Mouse (Mus musculus) thymus, postnatal 10 days (tissue): Measurements from ENCODE around the gene Pla2g7.
"Not testable (repeated sequence)": the region's sequence is repeated elsewhere in the genome, so short reads cannot be mapped to it uniquely, and the experiment has no call there.

Experiments used
- DNase-seq, 2 experiments: peaks; one replicate each; pipeline ENCODE4 v3.0.0; 2021; ENCODE audit warnings: low spot score in 2 of 2

Pla2g7 gene

GRCm38 (mm10) chr17:43567992-43568888 is at the start of gene Pla2g7:
Gene Pla2g7 (plus strand): TSS chr17:43568098.
- no peak for DNase-seq

DNA sequence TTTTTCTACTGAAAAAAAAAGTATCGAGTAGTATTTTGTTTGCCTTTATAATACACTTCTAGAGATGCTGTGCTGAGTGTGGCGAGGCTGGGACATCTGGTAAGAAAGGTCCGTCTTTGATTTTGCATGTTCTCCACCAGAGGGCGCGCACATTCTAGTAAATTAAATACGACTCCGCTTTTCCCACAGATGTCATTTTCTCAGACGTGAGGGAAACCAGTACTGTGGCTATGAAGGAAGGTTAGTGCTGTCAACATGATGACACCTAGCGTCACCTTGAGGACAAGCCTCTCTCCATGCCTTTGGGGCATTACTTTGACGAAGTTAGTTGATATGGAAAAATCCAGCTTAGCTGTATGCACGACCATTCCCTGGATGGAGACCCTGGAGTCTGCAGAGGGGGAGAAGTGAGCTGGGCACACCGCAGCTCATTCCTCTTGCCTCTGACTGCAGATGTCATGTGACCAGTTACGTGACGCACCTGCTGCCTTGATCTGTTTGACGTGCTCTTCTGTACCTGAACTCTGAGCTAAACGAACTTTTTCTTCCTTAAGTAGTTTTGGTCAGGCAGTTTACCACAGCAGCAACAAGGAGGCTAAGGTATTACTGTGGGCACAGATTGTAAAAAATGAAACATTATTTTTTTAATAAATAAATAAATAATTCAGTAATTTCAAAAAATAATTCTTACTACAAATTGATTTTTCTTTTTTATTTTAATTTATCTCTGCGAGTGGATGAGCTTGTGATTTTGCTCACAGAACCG is 49.1 kb upstream of the Pla2g7 start:
- peak in 1 of 2 experiments; percentile 48 for DNase-seq

- no peak for DNase-seq
Measured at GRCm38 (mm10) chr17:43520166-43520565, 47.7 kb upstream of the Pla2g7 start.

DNA sequence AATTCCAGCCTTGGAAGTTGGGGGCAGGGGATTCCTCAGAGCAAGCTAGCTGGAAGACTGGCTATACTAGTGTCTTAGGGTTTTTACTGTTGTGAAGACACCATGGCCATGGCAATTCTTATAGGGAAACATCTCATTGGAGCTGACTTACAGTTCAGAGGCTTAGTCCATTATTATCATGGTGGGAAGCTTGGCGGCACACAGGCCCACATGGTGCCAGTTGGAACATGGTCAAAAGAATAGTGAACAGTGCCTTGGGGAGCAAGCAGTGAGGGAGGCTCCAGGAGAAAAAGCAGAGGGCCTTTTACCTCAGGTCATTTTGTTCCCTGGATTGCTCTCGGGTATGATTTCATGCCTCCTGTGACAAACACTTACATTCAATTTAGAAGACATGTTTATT is 37.4 kb upstream of the Pla2g7 start:
- DNase-seq, result no peak

- no peak for DNase-seq
Measured at GRCm38 (mm10) chr17:43531192-43531591, 36.7 kb upstream of the Pla2g7 start.

- DNase-seq, result no peak
Measured at GRCm38 (mm10) chr17:43534362-43535222, 33.3 kb upstream of the Pla2g7 start.

DNA sequence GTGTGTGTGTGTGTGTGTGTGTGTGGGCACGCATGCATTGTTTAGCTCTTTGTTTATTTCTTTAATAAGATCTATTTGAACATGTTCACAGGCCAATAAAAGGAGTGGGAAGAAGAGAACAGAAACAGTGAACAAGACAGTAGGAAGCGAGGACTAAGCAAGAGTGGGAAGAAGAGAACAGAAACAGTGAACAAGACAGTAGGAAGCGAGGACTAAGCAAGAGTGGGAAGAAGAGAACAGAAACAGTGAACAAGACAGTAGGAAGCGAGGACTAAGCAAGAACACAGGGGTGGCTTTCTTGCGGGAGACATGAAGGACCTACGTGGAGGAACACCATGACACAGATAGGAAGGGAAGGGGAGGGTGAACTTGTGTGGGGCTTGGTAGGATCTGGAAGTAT is 31.1 kb upstream of the Pla2g7 start:
- DNase-seq, result not testable (repeated sequence)

DNA sequence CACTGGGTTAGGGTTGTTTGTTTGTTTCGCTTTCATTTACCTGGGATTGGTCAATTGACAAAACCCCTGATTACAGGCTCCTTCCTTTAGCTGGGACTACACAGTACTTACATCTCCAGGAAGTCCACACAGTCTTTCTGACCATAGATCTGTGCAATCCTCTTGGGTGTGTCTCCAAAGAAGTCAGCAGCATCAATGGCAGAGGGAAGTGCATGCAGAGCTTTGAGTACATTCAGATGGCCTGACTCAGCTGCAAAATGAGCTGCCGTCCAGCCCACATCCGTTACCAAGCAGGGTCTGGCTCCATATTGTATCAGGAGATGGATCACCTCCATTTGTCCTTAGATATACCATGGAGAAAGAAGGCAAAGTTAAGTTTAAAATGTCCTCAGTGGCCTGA is 29.1 kb upstream of the Pla2g7 start:
- no peak for DNase-seq

DNA sequence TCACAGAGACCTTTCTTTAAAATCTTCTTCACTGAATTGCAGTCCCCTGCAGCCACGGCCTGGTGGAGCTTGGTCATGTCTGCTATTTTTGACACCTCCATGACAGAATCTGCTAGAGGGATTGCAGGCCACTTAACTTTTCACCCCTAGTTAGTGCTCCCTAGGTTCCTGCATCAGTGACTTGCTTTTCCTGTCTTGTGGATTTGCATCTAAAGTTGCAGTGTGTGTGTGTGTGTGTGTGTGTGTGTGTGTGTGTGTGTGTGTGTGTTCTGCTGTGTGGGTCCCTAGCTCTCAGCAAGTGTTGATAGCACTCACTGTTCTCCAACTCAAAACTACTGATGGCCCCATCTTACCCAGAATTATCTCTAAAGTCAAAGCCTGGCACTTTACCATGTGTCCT is 24.4 kb upstream of the Pla2g7 start, which contains the start of gene Ankrd66:
Gene Ankrd66 (minus strand): TSS at position 101 of the 400 bp plus-strand sequence.
- DNase-seq, result no peak

- no peak for DNase-seq
Measured at GRCm38 (mm10) chr17:43544040-43544439, 23.9 kb upstream of the Pla2g7 start.

DNA sequence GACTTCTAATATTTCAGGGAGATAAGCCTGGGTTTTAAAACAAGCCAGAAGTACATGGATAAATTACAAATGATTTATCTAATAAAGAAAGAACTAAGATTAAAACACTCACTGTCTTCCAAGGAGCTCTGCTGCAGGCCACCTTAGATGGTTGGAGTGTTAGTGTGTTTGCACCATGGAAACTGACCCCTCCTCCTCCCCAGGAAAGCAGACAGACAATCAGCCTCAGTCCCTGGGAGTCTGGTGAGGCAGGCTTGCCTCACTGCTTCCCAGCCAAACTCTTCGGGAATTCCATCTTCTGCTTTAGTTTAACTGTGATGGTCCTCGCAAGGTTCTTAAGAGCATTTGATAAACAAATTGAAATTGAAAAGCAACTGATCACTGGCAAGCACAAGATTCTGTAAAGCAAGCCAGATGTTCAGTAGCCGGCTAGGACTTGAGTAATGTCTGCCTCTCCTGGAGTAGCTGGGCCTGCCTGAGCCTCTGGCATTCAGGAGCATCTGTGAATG is 16.7 kb upstream of the Pla2g7 start:
- DNase-seq, result no peak

GRCm38 (mm10) chr17:43554516-43555403 is 13.1 kb upstream of the Pla2g7 start:
- no peak for DNase-seq

- no peak for DNase-seq
Measured at GRCm38 (mm10) chr17:43557104-43557503, 10.8 kb upstream of the Pla2g7 start.

DNA sequence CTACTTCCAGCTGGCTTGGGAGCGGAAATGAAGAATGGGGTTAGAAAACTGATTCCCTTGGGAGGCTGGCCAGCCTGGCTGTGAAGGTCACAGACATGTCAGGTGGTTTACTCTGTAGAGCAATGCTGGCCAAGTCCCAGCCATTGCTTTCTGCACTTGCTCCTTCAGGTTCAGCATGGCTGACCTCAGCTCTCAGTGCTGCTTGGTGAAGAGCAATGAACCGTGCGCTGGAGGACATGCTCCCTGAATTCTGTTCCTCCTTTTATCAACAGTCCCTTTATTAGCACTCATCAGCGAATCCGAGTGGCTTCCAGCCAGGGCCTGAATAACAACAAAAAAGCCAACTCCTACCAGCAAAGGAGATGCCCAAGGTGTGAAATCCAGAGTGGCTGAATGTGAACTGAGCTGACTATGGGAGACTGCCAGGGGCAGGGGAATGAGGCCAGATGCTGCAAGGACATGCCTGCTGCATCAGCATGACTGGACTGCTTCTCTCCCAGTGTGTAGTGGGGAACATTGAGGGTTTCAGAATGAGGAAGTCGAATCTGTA is 10.3 kb upstream of the Pla2g7 start:
- no peak for DNase-seq

DNA sequence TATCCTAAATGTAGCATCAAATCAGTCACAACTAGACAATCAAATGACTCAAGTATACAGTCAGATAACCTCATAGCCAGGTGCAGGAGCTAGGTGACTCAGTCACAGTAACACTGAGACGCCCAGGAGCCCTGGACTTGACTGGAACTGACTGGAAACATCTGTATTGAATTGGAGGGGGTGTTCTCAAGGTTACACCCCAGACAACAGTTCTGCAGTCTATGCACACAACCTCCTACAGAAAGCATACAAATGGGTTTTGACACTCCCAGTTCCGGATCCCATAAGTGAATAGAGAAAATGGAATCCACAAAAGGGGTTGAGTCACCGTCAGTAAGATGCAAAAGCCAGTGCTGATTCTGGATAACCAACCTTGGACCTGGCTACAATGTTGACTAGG is 9.2 kb upstream of the Pla2g7 start:
- DNase-seq, result no peak

GRCm38 (mm10) chr17:43563192-43563987 is 4.5 kb upstream of the Pla2g7 start:
- no peak for DNase-seq

GRCm38 (mm10) chr17:43567593-43567991 is 306 bp upstream of the Pla2g7 start:
- DNase-seq, result no peak

- DNase-seq, result no peak
Measured at GRCm38 (mm10) chr17:43569287-43569686, 1.4 kb downstream of the Pla2g7 start.

GRCm38 (mm10) chr17:43573624-43574073 is 5.8 kb downstream of the Pla2g7 start:
- DNase-seq, result no peak
